Mouse (Mus musculus) 3T3-L1 (cell line): ENCODE results near the gene Zfp618.

Experiments used
- DNase-seq: peaks from one replicate; pipeline ENCODE4 v3.0.0-alpha.2; 2015; ENCODE audit warnings: low read depth, low spot score

The Zfp618 gene

DNA sequence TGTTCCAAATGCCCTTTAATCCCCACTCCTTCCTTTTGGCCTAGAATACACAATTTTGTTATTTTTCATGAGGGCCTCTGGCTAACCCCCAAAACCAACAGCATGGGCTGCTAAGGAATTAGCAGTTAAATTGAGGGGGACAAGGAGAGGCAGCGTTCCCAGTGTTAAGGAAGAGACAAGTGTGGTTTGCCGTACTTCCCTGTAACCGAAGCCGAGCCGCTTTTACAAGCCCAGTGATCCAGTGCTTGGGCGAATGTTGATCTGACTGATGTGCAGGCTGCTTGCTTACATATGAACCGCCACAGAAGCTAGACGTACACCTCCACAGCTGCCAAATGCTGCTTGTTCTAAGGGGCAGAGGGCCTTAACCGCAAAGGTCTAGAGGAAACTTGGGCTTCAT, 99.5 kb downstream of the Zfp618 start:
- DNase-seq = no peak

DNA sequence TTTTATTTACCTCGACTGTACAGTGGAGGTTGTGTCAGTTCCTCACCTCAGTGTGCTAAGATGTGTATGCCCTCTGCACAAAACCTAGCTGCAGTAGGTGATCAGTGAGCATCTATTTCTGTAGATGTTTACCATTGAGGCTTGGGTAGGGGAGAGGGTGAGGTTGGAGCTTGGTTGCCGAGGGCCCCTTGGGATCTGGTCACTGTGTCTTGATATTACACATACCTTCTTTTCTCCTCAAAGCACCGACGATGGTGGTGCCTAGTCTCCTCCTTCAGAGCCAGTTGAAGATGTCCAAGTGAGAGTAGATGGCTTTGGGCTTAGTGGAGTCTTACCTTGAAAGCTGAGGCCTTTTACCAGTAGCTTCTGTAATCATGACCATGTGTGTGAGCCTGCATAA, 101.4 kb downstream of the Zfp618 start:
- no peak for DNase-seq

DNA sequence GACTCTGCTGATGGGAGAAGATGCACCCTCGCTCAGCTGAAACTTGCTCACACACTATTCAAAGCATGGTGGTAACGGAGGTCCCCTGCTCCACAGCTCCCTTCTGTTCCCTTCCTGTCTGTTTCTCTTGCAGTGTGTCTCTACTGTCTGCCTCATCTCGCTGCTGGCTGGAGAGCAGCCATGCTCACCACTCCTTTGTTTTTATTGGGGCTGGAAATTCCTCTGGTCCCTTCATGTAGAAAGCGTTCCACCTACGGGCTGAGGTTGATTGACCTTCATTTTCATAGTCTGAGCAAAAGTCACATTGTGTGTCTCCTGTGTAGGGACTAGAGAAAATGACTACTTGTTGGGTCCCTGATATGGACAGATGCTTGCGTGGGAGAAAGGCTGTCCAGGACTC, 102.4 kb downstream of the Zfp618 start:
- no peak for DNase-seq

DNA sequence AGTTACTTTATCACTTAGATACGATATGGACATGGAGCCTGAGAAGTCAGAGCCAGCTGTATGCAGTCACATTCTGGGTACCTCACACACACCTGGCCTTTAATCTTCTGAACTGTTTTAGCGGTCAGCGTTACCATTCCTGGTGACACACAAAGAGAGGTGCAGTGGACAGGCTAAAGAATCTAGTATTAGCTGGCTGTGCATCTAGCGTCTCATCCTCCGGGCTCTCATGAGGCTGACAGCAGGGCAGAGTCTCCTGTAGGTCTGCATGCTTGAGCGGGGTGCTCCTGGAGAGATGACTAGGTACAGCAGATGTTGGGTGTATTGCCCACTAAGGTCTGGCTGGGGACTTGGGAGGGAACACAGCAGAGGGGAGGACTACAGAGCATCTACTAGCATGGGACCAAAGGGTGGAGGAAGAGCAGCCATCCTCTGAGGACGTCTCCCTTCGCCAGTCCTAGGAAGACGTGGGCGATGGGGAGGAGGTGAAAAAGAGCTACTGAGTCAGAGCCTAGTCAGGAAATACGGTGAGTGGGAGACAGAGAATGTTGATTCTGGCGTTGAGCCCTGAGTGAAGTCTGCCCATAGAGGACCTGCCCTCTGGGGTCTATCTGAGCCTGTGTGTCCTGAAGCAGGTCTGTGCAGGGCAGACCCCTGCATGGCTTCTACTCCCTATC, 103.3 kb downstream of the Zfp618 start:
- DNase-seq = peak; percentile 63

DNA sequence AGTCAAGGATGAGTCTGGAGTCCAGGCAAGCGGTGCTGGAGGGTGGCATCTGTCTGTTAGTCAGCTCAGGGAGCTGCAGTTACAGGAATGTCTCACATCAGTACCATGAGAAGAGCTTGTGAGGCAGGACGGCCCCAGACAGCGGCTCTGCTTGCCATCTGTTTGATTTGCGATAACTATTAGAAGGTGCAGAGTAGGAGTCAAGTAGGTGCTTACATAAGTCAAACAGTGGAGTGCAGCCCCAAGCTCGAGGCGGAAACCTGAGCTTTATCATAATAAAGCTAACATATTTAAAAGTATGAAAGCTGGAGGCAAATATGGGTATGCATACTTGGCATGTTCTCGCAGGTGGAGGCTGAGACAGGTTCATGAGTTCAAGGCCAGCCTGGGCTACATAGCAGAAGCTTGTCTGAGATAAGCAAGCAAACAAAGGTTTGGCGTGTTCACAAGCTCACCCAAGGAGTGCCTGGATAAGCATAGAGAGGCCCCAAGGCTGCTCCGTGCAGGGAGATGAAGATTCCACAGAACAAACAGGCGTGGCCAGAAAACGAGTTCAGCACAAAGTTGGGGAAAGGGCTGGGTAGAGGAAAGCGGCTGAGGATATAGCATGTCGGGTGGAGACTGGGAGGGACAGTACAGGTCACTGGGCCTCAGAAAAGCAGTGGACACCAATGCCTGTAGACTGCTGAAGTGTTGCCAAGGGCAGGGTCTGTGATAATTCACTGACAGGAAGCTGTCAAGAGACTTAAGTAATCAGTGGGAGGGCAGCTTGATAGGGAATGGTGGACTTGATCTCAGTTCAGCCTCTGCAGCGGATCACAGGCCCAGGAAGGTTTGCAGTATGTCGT, 106.3 kb downstream of the Zfp618 start:
- no peak for DNase-seq

DNA sequence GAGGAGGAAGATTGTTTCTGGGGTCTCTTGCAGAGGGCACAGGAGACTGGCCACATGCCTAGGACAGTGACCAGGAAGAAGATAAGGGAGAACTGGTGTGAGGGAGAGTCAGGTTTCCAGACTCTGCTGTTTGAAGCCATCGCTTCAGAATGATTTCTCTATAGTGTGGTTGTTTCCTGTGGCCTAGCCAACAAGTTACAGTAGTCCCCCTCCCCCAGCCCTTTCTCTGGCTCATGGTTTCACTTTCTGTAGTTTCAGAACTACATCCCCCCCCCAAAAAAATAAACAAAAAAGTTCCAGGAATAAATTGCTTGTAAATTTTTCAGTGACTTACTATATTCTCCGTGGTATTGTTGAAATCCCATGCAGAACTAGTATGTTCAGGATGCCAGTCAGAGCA, 107.8 kb downstream of the Zfp618 start:
- DNase-seq = no peak

DNA sequence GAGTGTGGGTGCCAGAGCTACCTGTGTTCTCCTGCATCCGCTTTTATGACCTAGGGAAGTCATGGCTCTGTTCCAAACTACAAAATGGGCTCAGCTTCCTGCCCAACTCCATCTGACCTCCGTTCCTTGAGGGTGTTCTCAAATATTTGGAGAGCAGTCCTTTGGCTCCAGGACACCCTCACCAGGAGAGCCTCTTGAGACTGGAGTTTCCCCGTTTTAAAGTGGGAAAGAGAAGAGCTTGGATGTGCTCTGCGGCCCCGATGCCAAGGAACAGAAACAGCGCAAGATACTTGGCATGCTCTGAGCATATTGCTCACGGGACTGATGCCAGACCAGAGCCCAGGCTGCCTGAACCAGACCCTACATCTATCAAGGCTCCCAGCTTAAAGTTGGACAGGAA, 113.8 kb downstream of the Zfp618 start:
- DNase-seq = no peak

DNA sequence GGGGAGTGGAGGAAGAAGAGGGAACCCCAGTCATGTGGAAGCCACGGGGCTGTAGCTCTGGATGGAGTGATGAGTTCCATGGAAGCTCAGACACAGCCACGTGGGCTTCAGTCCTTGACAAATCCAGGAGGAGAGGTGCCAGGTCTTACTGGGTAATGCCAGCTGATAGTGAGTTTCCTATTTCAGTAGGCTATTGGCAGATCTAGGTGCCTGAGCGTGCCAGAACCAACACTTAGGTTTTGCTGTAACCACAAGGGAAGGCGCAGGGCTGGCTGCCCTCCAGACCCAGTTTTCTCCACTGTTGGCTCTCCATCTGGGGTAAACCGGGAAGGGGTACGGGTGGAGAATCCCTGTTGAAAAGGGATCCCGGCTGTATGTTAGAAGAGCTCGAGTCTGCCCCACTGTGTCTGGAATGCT, 119.1 kb downstream of the Zfp618 start:
- DNase-seq = peak; percentile 17

DNA sequence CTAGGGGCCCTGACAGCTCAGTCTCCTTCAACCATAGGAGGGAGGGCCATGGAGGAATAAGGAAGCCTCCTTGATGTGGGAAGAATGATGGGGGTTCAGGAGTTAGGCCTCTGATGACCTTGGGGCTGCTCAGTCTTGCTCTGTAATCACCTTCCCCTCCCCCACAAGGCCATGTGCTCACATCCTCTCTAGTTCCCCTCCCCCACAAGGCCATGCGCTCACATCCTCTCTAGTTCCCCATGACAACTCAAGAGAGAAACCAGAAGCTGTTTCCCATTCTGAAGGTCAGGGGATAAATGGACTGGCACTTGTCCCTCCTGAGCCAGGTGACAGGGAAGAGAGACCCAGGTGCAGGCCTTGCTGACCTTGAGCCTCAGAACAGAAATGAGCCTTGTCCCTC, 124.1 kb downstream of the Zfp618 start:
- no peak for DNase-seq

DNA sequence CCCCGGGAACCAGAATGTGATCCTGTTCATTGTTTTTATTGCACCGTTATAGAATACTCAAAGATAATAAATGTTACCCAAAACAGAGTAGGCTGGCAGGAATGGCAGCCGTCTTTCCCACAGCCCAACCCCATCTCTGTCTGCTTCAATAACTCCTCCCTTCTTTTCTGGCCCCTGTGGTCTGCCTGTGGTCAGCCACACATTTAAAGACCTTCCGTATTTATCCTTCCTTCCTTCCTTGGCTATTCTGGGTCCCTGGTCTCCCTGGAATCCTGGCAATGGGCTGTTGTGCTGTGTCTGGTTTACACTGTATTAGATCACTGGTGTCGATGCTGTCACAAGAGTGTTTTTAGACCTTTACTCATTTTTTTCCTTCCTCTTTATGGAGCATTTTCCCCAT, 125.8 kb downstream of the Zfp618 start:
- no peak for DNase-seq

DNA sequence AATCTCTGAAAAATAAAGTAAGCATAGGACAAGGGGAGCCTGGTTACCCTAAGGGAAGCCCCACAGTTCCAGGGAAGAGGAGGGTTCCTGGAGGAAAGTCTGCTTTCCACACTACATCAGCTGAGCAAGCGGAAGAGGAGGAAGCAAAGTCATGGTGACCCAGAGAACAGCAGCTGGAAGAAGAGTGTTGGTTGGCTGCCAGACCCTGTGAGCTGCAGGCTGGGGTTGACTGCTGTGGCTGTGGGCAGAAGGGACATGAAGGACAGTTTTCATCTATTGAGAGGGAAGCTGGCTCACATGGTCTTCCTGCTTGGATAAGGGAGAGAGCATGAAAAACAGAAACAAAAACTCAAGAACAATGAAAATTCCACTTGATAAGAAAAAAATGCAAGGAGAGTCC, 132.2 kb downstream of the Zfp618 start:
- DNase-seq = no peak

DNA sequence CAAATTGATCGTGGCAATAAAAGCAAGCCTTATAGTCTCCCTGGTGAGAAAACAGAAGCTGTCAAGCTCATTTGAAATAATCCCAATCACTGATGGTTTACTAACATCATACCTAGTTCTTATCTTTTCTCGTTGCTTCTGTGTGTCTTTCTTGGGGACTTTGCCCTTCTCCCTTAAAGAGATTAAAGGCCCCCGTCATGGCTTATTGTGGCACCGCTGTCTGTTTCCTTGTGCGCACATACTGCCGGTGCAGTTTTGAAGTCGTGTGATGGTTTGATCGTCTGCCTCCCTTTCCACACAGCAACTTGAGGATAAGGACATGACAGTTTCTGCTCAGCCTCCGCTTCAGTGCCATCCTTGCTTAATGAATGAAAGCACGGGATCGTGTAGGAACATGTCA, 135.1 kb downstream of the Zfp618 start:
- no peak for DNase-seq

DNA sequence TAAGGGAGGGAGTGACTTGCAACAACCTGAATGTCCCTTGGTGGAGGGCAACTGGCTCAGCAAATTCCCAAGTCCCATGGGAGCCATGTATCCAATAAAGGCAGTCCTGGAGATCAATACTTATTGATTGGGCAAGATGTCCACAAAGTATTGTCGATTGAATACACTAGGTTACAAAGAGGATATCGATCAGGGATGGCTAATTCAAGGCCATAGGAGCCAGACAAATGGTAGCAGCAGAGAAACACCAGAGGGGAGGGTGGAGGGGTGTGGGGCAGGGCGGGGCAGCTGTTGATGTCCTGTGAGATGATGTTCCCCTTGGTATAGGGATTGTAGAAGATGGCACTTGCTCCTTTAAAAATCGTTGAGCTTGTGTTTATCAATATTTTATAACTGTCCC, 136.7 kb downstream of the Zfp618 start:
- DNase-seq = no peak

DNA sequence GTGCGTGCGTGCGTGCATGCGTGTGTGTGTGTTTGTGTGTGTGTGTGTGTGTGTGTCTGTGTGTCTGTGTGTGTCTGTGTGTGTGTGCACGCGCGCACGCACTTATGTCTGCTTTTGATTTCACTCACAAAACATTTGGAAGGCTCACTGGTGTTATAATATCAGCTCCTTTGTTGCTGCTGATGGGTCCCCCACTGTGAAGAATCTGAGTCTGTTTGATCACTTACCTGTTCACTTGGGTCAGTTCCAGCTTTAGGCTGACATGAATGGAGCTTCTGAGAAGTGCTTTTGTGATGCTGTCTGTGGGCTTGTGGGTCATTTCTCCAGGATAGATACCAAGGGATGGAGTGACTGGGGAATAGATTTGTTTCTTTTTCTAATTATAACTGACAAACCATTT, 140.3 kb downstream of the Zfp618 start:
- DNase-seq = no peak

DNA sequence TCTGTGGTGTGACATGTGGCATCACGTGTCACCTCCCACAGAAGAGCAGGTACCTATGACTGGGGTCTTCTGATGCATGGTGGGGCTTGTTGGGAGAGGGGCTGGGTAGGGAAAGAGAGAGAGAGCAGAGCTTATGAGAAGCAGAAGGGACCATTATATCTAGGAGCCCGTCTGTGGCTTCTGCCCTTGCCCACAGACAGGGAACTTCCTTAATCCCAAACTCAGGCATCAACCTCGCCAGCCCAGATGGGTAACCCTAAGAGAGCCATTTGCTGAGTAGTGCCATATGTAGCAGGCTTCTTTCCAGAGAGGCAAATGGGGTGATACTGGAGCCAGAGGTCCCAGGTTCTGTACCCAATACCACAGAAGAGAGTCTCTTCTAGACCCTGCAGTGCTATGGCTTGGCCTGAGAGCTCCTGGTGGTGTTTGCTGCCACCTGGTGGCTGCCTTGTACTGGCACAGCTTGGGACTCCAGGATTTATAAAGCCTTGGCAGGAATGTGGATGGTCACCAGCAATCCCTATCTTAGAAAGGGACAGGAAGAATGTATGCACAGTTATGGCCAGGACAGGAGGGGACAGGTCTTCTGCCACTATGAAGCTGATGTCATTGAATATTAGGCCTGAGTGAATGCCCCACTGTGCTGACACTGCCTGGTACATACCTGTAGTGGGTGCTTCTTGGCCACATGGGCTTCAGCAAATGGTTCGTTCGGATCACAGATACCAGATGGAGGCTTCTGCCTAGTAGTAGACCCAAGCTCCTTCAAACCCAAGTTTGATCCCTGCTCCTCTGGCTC, 153.5 kb downstream of the Zfp618 start:
- DNase-seq = peak; percentile 87

DNA sequence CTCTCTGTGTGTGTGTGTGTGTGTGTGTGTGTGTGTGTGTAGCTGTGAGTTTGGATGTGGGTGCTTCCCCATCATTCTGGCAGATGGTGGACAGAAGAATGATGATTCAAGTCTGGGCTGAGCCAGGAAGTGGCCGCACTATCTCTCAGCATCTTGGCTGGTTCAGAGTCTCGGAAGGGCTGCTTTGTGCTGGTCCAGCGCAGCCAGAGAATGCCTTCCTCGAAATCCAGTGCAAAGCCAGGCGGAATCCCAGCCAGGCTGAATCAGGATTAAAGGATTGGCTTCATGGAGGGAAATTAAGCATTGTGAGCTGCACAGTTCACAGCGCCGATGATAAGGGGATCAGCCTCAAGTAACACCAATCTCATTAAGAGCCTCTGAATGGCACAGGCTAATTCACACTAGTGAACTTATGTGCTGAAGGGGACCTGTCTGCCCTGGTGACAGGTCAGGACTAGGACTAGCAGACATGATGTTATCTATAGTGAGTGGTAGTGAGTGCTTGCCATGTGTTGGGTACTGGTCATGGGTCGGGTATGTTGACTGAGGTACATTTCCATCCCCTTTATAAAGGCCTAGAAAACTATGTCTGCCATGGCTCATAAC, 159.6 kb downstream of the Zfp618 start:
- no peak for DNase-seq

DNA sequence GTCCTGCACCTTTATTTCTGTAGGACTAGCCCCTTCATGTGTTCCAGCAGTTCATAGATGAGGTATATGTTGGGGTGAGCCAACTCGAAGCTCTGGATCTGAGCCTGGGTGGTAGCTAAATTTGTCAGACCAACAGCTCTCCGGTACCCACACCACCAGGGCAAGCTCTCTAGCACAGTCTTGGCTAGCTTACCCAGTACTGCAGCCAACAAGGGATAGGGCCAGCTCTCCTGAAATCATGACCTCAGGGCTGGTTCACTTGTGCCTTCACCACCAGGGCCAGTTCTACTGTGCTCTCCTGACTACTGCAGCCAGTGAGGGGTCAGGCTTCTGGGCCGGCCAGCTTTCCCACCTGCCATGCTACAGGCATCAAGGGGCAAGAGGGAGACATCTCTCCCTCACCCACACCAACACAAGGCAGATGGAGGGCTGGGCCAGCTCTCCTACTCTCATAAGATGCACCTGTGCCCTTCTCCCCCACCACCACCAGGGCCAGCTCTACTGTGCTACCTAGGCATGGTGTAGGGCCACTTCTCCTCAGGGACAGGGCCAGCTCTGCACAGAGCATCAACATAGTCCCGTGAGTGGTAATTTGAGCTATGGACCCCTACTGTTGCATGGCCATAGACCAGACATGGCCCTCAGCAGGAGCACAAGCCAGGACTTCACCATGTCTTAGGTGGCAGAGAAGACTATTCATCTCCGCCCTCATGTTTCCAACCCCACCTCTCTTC, 164.7 kb downstream of the Zfp618 start:
- no peak for DNase-seq

DNA sequence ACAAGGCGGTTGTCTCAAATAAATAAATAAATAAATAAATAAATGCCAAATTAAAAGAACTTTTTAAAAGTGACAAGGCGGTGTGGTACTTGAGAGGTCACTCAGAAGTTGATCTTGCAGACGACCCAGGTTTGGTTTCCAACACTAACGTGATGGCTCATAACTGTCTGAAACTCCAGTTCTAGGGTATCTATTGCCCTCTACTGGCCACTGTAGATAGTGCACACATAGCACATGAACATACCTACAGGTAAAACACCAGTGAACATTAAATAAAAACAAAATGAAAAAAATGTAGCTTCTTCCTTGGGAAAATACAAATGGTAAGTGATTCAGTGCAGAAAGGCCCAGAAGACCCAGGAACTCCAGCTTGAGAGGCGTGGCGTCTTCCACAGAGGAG, 181.9 kb downstream of the Zfp618 start:
- DNase-seq = peak; percentile 14

DNA sequence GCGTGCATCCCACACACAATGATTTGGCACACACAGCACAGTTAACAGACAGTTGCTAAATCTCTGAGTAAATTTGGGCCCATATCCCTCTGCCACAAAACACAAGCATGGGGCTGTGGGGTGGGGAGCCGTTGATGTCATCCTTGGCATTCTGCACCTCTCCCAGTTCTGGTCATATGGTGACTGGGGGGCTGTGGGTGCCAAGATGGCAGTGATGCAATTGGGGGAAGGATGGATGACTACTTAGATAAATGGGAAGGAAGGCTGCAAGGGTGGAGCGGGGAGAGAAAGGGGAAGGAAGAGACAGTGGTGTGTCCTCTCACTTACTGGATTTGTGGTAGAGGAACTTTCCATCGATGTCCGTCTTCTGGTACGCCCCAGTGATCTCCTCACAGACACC, 185.8 kb downstream of the Zfp618 start:
- no peak for DNase-seq

DNA sequence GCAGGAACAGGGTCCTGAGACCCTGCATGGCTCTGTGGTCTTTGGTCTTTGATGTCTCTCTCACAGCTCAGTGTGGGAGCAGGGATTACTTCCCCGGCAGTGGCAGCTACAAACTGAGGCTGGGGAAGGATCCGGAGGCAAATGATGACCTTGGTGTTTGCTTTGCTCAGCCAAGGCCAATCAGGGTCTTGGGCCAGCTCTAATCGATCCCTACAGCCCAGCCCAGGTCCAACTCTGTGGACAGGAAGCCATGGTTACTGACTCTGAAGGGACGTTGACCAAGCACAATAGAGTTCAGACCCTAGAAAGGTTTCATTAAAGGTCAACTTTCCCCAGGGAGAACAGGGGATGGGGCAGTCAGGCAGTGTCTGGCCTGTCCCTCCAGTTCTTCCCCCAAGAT, 188.7 kb downstream of the Zfp618 start:
- no peak for DNase-seq

DNA sequence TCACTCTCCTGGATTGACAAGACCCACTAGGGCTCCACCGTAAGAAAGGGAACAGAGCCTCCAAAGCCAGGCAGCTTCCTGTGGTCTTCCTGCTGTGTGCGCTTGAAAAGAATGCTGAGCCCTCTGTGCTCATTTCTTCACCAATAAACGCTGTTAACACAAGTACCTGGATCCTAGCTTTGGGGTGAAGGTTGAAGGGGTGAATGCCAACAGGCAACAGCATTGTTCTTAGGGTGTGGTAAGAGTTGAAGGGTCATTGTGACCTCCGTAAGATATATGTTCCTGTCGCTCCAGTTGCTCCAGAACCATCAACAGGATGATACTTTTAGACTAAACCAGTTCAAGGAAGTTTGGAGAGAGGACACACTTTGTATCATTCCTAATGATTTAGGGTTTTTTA, 189.3 kb downstream of the Zfp618 start, which contains the start of gene Ambp:
TSS of gene Ambp (minus strand) at position 101 of the 400 bp plus-strand sequence.
- no peak for DNase-seq
